Mouse (Mus musculus): ENCODE results near the gene Igdcc4.

Igdcc4 gene

GRCm38 (mm10) chr9:65161881-65162280 is 60.6 kb downstream of the Igdcc4 start:
- no peak for DNase-seq

GRCm38 (mm10) chr9:65162711-65163639 is 61.7 kb downstream of the Igdcc4 start:
- peak; percentile 54 to 66 for DNase-seq

GRCm38 (mm10) chr9:65164870-65165269 is 63.6 kb downstream of the Igdcc4 start:
- no peak for DNase-seq

GRCm38 (mm10) chr9:65166386-65166785 is 65.1 kb downstream of the Igdcc4 start:
- no peak for DNase-seq

- no peak for DNase-seq
These were observed 67.2 kb downstream of the Igdcc4 start for GRCm38 (mm10) chr9:65168534-65168933.

GRCm38 (mm10) chr9:65168952-65169351 is 67.7 kb downstream of the Igdcc4 start:
- DNase-seq, result no peak

GRCm38 (mm10) chr9:65172654-65173053 is 71.4 kb downstream of the Igdcc4 start:
- no peak for DNase-seq

- DNase-seq, result no peak
These were observed 74.1 kb downstream of the Igdcc4 start for GRCm38 (mm10) chr9:65175234-65175938.

GRCm38 (mm10) chr9:65175939-65176871 is 74.9 kb downstream of the Igdcc4 start:
- DNase-seq, result no peak

- no peak for DNase-seq
These were observed 76.2 kb downstream of the Igdcc4 start for GRCm38 (mm10) chr9:65177497-65177896.

GRCm38 (mm10) chr9:65177912-65178311 is 76.6 kb downstream of the Igdcc4 start:
- no peak for DNase-seq

- peak; percentile 63 to 77 for DNase-seq
These were observed 77.3 kb downstream of the Igdcc4 start for GRCm38 (mm10) chr9:65178336-65179213.

GRCm38 (mm10) chr9:65179817-65180624 is 78.7 kb downstream of the Igdcc4 start:
- DNase-seq, result peak; percentile 41 to 47

Data from kidney, postnatal 4 days (tissue).